Mouse (Mus musculus): ENCODE results near the gene Nos1ap. TPM values are rescaled to one million over a fixed set of nuclear protein-coding genes. Genes with fewer than 3 reads are reported as not detected.
A peak's percentile ranks its signal among the peaks of the same experiment; 100 is the strongest.

The Nos1ap gene
- polyA plus RNA-seq, 1 experiment from 2014 or later = 6.8 TPM

DNA sequence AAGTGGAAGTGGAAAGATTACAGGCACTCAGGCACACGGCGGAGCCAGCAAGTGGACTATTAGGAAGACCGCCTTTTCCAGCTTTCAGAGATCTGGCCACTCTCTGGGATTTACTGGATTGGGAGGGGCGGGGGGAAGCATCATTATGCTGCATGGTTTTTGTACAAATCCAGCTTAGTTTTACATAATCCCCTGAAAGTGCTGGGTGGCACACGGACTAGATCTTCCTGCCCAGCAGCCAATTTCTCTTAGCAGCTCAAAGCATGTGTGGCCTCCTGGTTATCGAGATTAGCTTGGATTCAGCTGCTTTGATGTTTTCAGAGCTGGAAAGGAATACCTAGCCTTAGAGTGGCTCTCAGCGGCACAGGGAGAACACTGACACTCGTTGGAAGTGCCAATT, 246.6 kb downstream of the Nos1ap start:
- WGBS = 76% methylated on average over 8 of the region's 8 CpGs
- TF ChIP-seq EP300 (optimal IDR thresholded peaks at IDR 0.05) (no peak), CTCF (IDR thresholded peaks at IDR 0.05; ENCODE audit: low read depth) (no peak)

DNA sequence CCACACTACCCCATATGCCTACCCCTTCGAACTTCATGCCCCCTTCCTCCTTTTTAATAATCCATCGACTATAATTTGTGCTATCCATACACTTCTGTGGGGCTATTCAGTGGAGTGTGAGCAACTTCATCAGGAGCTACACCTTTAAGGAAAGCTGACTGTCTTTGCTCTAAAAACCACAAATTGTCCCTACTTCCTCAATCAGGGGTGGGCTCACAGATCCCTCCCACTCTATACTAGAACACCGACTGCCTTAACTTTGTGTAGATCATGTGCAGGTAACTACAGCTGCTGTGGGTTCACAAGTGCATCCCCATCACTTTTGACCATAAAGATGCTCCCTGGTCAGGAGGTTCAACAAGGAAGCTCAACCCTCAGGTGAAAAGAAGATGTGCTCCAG, 249.7 kb downstream of the Nos1ap start:
- no peaks in the 10 kb centered on the region for H3K9me3 ChIP-seq (ENCODE audit: control insufficient read depth, low read length)
- 85% methylated on average over 3 of the region's 3 CpGs for WGBS
- DNase-seq (ENCODE audit: low spot score) (no peak), ATAC-seq (ENCODE audit: low FRiP score, low TSS enrichment) (no peak)
- H3K27ac ChIP-seq (replicated peaks) = no peak overlapping the region
- H3K4me2 ChIP-seq (replicated peaks; ENCODE audit: low read depth) = no peak overlapping the region
- no peaks in the 10 kb centered on the region for H3K27me3 ChIP-seq (ENCODE audit: control insufficient read depth, insufficient read depth, low read length)
- TF ChIP-seq CTCF (IDR thresholded peaks at IDR 0.05; ENCODE audit: low read depth) = no peak
- no peak overlapping the region for H3K9ac ChIP-seq (ENCODE audit: low read length)
- no peaks in the 10 kb centered on the region for H3K36me3 ChIP-seq (ENCODE audit: control insufficient read depth, insufficient read depth, low read length)
- H3K4me3 ChIP-seq (ENCODE audit: low read depth, low read length) = no peak overlapping the region
- no peaks in the 10 kb centered on the region for H3K4me1 ChIP-seq (replicated peaks; ENCODE audit: control insufficient read depth, insufficient read depth)

More for the DNA sequence above, 246.6 kb downstream of the Nos1ap start:
- no peaks in the 10 kb centered on the region for H3K9me3 ChIP-seq (ENCODE audit: control insufficient read depth, low read length)
- no peaks in the 10 kb centered on the region for H3K4me1 ChIP-seq (replicated peaks; ENCODE audit: control insufficient read depth, insufficient read depth)
- no peak for ATAC-seq (ENCODE audit: low FRiP score, low TSS enrichment)
- no peak overlapping the region for H3K9ac ChIP-seq (ENCODE audit: low read length)
- no peaks in the 10 kb centered on the region for H3K27me3 ChIP-seq (ENCODE audit: control insufficient read depth, insufficient read depth, low read length)
- no peak overlapping the region for H3K4me2 ChIP-seq (replicated peaks; ENCODE audit: low read depth)
- no peak for DNase-seq (ENCODE audit: low spot score)
- H3K27ac ChIP-seq (replicated peaks) = no peak overlapping the region
- H3K36me3 ChIP-seq (ENCODE audit: control insufficient read depth, insufficient read depth, low read length) = no peaks in the 10 kb centered on the region
- no peak overlapping the region for H3K4me3 ChIP-seq (ENCODE audit: low read depth, low read length)

DNA sequence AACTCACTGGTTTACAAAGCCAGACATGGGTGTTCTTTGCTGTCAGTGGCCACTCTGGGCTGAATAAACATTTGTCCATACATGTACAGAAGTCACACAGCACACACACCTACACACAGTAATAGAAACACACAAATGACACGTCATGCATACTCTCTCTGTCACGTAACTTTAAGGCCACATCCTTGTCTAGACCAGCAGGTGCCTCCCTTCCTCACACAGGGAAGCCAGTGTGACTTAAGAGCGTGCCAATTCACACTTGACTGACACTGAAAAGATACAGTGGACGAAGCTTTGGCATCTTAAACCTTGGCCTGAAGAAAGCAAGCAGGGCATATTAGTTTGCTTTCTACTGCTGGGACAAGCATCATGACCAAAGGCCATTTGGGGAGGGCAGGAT, 256.9 kb downstream of the Nos1ap start:
- Histone ChIP-seq H3K4me2 (replicated peaks; ENCODE audit: low read depth) (no peak overlapping the region), H3K27ac (replicated peaks) (no peak overlapping the region)
- WGBS = 80% methylated on average over 4 of the region's 4 CpGs

DNA sequence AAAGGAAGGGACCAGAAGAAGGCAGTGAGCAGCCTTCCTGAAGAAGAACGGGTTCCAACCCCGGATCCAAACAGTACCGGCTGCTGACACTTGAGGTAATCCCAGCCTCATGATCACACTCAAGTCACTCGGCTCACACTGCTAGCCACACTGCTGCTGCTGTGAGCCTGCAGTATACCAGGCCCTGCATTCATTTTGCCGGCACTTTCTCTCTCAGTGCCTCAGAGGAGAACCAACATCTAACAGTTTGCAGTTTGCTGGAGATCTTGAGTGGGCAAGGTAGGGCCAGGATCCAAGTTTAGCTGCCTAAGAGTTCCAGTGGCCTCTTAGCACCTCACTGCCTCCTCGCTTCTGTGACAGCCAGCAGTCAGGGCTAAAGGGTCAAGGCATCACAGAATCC, 257.7 kb downstream of the Nos1ap start:
- Histone ChIP-seq H3K36me3 (ENCODE audit: control insufficient read depth, insufficient read depth, low read length) (no peaks in the 10 kb centered on the region), H3K27ac (replicated peaks) (no peak overlapping the region), H3K4me3 (ENCODE audit: low read depth, low read length) (no peak overlapping the region), H3K27me3 (ENCODE audit: control insufficient read depth, insufficient read depth, low read length) (no peaks in the 10 kb centered on the region), H3K9ac (ENCODE audit: low read length) (no peak overlapping the region), H3K4me2 (replicated peaks; ENCODE audit: low read depth) (no peak overlapping the region), H3K9me3 (ENCODE audit: control insufficient read depth, low read length) (no peaks in the 10 kb centered on the region), H3K4me1 (replicated peaks; ENCODE audit: control insufficient read depth, insufficient read depth) (no peaks in the 10 kb centered on the region)
- 59% methylated on average over 6 of the region's 6 CpGs for WGBS
- ATAC-seq (ENCODE audit: low FRiP score, low TSS enrichment) = no peak
- DNase-seq (ENCODE audit: low spot score) = no peak
- TF ChIP-seq CTCF (IDR thresholded peaks at IDR 0.05; ENCODE audit: low read depth) = no peak
- TF ChIP-seq EP300 (optimal IDR thresholded peaks at IDR 0.05) = no peak

More for the DNA sequence above, 256.9 kb downstream of the Nos1ap start:
- H3K9ac ChIP-seq (ENCODE audit: low read length) = no peak overlapping the region
- no peaks in the 10 kb centered on the region for H3K9me3 ChIP-seq (ENCODE audit: control insufficient read depth, low read length)
- DNase-seq (ENCODE audit: low spot score) (no peak), ATAC-seq (ENCODE audit: low FRiP score, low TSS enrichment) (no peak)
- no peaks in the 10 kb centered on the region for H3K4me1 ChIP-seq (replicated peaks; ENCODE audit: control insufficient read depth, insufficient read depth)
- no peaks in the 10 kb centered on the region for H3K36me3 ChIP-seq (ENCODE audit: control insufficient read depth, insufficient read depth, low read length)
- no peaks in the 10 kb centered on the region for H3K27me3 ChIP-seq (ENCODE audit: control insufficient read depth, insufficient read depth, low read length)
- TF ChIP-seq CTCF (IDR thresholded peaks at IDR 0.05; ENCODE audit: low read depth) (peak; percentile 49), EP300 (optimal IDR thresholded peaks at IDR 0.05) (no peak)
- H3K4me3 ChIP-seq (ENCODE audit: low read depth, low read length) = no peak overlapping the region

DNA sequence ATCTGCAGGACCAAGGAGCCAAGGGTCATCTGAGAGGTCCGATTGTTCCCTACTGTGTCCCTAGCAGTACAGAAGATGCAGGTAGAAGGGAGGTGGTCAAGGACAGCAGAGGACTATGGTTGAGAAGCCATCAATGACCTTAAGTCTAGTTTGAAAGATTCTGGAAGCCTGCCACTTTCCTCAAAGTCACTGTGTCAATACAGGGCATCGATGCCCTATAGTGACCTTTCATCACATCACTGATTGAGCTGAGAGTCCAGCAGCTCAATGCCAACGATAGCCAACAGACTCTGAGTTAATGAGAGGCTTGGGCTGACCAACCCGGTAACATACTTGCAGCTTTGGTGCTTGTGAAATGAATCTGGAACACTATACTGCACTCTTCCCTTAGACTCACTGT, 264.4 kb downstream of the Nos1ap start:
- H3K4me1 ChIP-seq (replicated peaks; ENCODE audit: control insufficient read depth, insufficient read depth) = no peaks in the 10 kb centered on the region
- WGBS = 86% methylated on average over 4 of the region's 4 CpGs
- H3K36me3 ChIP-seq (ENCODE audit: control insufficient read depth, insufficient read depth, low read length) = no peaks in the 10 kb centered on the region
- no peak overlapping the region for H3K4me2 ChIP-seq (replicated peaks; ENCODE audit: low read depth)
- H3K9ac ChIP-seq (ENCODE audit: low read length) = no peak overlapping the region
- H3K27ac ChIP-seq (replicated peaks) = no peak overlapping the region
- H3K27me3 ChIP-seq (ENCODE audit: control insufficient read depth, insufficient read depth, low read length) = no peaks in the 10 kb centered on the region
- TF ChIP-seq CTCF (IDR thresholded peaks at IDR 0.05; ENCODE audit: low read depth) (no peak), EP300 (optimal IDR thresholded peaks at IDR 0.05) (no peak)
- no peak overlapping the region for H3K4me3 ChIP-seq (ENCODE audit: low read depth, low read length)
- no peaks in the 10 kb centered on the region for H3K9me3 ChIP-seq (ENCODE audit: control insufficient read depth, low read length)
- ATAC-seq (ENCODE audit: low FRiP score, low TSS enrichment) (no peak), DNase-seq (ENCODE audit: low spot score) (no peak)

DNA sequence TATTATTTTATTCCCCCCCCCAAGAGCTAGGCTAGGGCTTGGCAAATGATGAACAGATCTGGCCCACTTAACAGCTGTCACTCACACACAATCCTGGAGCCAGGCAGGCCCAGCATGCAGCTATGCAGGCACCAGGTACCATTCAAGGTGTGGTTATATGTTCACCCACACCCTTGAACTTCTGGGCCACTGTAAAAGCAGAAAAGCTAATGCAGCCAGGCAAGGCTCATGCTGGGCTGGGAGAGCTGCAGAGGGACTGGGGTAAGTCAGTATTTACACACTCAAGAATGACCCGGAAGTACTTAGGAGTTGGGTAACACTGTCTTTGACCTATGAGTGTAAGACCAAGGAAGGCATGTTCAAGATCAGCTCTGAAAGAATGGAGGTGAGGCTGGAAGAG, 265.3 kb downstream of the Nos1ap start:
- DNase-seq (ENCODE audit: low spot score) (no peak), ATAC-seq (ENCODE audit: low FRiP score, low TSS enrichment) (peak; percentile 64)
- Histone ChIP-seq H3K27me3 (ENCODE audit: control insufficient read depth, insufficient read depth, low read length) (no peaks in the 10 kb centered on the region), H3K9me3 (ENCODE audit: control insufficient read depth, low read length) (no peaks in the 10 kb centered on the region), H3K36me3 (ENCODE audit: control insufficient read depth, insufficient read depth, low read length) (no peaks in the 10 kb centered on the region), H3K4me1 (replicated peaks; ENCODE audit: control insufficient read depth, insufficient read depth) (no peaks in the 10 kb centered on the region), H3K27ac (replicated peaks) (no peak overlapping the region), H3K4me2 (replicated peaks; ENCODE audit: low read depth) (no peak overlapping the region), H3K9ac (ENCODE audit: low read length) (no peak overlapping the region), H3K4me3 (ENCODE audit: low read depth, low read length) (no peak overlapping the region)
- WGBS = 74% methylated on average over 1 of the region's 1 CpGs
- TF ChIP-seq CTCF (IDR thresholded peaks at IDR 0.05; ENCODE audit: low read depth) (no peak), EP300 (optimal IDR thresholded peaks at IDR 0.05) (no peak)
